Mouse (Mus musculus) Patski (cell line): Measurements from ENCODE around the gene 1810062G17Rik. TPM values are rescaled to one million over a fixed set of nuclear protein-coding genes. Genes with fewer than 3 reads are reported as not detected.

Source experiments
- ATAC-seq: fragments of 100-300 bp; one replicate; pipeline ENCODE4 v1.8.0; 2021
- CTCF ChIA-PET: fragments of 350-600 bp; sonication (Branson Sonifier 250); formaldehyde crosslinking; loops from one replicate; lab custom pipeline; 2022; ENCODE audit warnings: inconsistent platforms; lab: Charles Lee
- POLR2A ChIA-PET: fragments of 350-600 bp; sonication (Branson Sonifier 250); formaldehyde crosslinking; loops from one replicate; lab custom pipeline; 2022; ENCODE audit warnings: antibody characterized with exemption, inconsistent platforms; lab: Charles Lee
- DNase-seq: peaks from one replicate; pipeline ENCODE4 v3.0.0-alpha.2; 2011; ENCODE audit warnings: low read depth, low spot score
- H3K27me3 ChIP-seq: fragments of 371-371 bp; one replicate; pipeline ENCODE4 v1.5.1; 2021
- CTCF ChIP-seq: fragments of 100-300 bp; IDR thresholded peaks from one replicate; pipeline ENCODE4 v1.5.1; 2021
- in situ Hi-C: fragments of 300-500 bp; cut with MboI; formaldehyde crosslinking; loops from 3 replicates; pipeline ENCODE4 v1.11.1; 2018; ENCODE audit warnings: low pct_unique_long_range_greater_than_20kb, mixed read lengths
- polyA plus RNA-seq: library from polyadenylated mRNA; unstranded; gene quantifications from one replicate; pipeline ENCODE4 v1.2.3, GENCODE M21; 2021

Gene 1810062G17Rik
- polyA plus RNA-seq, 1 experiment from 2014 or later = 1.2 TPM

DNA sequence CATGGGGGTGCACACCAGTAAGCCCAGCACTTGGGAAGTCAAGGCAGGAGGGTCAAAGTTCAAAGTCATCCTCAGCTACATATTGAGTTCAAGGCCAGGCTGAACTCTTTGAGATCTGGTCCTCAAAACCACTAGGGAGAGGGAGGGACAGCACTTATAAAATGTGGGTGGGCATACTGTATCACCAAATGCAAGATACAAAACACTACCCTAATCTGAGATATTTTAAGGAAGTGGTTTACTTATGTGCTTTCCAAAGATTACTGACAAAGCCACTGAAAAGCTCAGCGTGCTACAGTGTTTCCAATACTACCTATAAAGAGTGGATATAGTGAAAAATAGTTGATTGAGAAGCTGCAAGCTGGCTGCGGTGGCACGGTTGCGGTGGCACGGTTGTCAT, 2.5 kb upstream of the 1810062G17Rik start:
- no peaks in the 10 kb centered on the region for H3K27me3 ChIP-seq
- ChIA-PET CTCF (interaction anchor here (0.7 to 8.3 kb wide), 3 partner anchors 13 to 24 kb away, joined by 3 to 100 read pairs (median 8); no protein-coding TSS in a partner anchor), POLR2A (interaction anchor here (0.6 to 4.7 kb wide), 5 partner anchors 11 to 175 kb away, joined by 3 to 32 read pairs (median 6); no protein-coding TSS in a partner anchor)
- TF ChIP-seq CTCF = no peak
- DNase-seq (no peak), ATAC-seq (no peak)
- in situ Hi-C loops = loop anchor here (25.0 kb wide), 1 partner anchor 1964 kb away; no protein-coding TSS in a partner anchor

DNA sequence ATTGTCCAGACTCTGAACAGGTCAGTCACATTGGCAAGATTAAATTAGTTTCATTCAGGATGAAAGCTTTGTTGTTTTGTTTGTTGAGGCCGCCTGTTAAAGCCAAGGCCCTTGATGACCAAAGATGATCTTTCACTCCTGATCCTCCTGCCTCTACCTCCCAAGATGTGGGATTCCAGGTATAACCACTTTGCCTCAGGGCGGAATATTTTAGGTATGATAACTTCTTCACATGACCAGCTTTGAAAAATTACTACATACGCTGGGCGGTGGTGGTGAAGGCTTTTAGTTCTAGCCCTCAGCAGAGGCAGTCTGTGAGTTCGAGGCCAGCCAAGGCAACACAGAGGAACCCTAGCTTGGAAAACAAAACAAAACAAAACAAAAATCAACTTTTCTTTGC, 1.3 kb upstream of the 1810062G17Rik start:
- in situ Hi-C loops = loop anchor here (25.0 kb wide), 1 partner anchor 1963 kb away; no protein-coding TSS in a partner anchor
- H3K27me3 ChIP-seq = no peaks in the 10 kb centered on the region
- DNase-seq (no peak), ATAC-seq (no peak)
- no peak for TF ChIP-seq CTCF
- ChIA-PET POLR2A (interaction anchor here (0.6 to 4.7 kb wide), 5 partner anchors 9 to 28 kb away, joined by 3 to 32 read pairs (median 5); no protein-coding TSS in a partner anchor), CTCF (interaction anchor here (0.8 to 8.3 kb wide), 5 partner anchors 8 to 25 kb away, joined by 3 to 100 read pairs (median 6); no protein-coding TSS in a partner anchor)

DNA sequence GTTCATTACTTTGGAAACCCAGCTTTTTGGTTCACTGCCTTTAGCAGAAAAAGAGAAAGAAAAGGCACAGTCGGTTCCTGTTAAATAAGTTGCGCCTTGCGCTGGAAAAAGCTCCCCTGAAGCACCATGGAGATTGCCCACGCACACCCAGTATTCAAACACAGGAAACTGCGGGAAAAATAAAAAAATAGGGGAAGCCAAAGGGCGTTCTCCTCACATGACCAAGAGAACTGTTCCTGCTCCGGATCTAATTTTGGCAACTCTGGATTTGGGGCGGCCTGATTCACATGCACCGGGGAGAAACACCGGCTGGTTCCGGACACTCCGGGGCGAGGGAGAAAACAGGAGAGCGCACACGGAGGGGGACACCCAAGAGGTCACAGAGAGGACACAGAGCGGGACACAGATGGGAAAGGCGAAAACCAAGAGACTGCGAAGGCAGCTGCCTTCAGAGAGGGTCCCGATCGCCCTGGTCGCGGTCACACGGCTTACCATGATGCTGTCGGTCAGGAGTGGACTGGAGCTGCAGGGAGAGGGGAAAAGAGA, 726 bp upstream of the 1810062G17Rik start:
- in situ Hi-C loops = loop anchor here (25.0 kb wide), 1 partner anchor 1962 kb away; no protein-coding TSS in a partner anchor
- no peak for TF ChIP-seq CTCF
- DNase-seq (no peak), ATAC-seq (peak; percentile 7)
- H3K27me3 ChIP-seq = no peaks in the 10 kb centered on the region
- ChIA-PET CTCF (interaction anchor here (0.8 to 8.3 kb wide), 5 partner anchors 8 to 26 kb away, joined by 3 to 100 read pairs (median 6); no protein-coding TSS in a partner anchor), POLR2A (interaction anchor here (0.6 to 4.7 kb wide), 6 partner anchors 10 to 33 kb away, joined by 3 to 32 read pairs (median 4); no protein-coding TSS in a partner anchor)

DNA sequence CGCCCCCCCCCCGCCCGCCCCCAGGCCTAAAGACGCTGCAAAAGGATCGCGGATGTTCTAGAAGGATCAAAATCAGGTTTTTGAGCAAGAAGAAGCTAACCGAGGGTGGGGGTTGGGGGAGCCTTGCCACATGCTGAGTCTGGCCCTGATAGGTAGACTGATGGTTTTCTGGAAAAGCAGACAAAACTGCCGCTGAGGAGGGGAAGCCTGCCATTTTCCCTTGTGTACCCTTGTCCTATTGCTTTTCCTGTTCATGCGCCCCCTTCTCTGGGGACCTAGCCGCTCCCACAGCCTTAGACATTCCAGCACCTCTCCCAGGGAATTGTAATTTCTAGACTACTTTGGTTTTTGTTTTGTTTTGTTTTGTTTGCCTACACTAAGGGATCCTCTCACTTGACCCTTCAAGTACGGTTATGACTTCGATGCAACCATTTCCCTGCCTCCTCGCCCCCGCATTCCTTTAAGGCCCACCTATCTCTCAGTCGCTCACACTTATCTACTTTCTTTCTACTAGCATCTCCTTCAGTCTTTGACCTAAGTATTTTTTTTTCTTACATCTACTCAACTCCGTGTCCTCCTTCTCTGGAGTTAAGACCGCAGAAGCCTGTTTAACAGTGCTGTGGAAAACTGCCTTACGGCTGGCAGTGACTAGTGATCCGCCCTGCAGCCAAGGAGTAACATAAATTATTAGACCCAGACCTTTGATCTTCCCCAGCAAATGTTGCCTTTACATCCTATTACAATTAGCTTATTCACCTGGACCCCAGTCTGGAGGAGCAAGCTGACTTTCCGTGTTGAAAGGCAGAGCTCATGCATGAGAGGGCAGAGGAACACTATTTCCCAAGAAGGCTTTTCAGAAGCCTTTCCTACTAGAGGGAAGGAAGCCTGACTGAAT, 771 bp downstream of the 1810062G17Rik start:
- H3K27me3 ChIP-seq = no peaks in the 10 kb centered on the region
- ATAC-seq = no peak
- TF ChIP-seq CTCF = no peak
- DNase-seq = no peak
- in situ Hi-C loops = no loop called here
- ChIA-PET POLR2A (interaction anchor here (0.8 to 4.7 kb wide), 6 partner anchors 11 to 1257 kb away, joined by 3 to 32 read pairs (median 4); no protein-coding TSS in a partner anchor), CTCF (interaction anchor here (1.0 to 8.3 kb wide), 8 partner anchors 9 to 30 kb away, joined by 3 to 100 read pairs (median 4); no protein-coding TSS in a partner anchor)

DNA sequence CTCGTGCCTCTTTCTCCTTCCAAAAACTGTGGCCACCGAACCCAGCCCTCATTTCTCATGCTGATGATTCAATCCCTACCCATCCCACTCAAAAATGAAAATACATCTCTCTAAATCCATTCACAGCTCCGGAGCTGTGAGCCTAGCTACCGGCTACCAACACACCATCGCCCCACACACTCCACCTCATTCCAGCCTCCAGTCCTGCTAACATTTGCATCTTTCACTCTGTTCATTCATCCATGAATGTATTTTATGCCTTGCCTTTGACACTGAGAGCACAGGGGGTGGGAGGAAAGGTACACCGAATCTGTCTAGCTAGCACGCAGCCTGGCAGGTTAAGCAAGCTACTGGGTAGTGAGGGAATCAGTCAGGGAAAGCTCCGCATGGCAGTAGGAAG, 3.0 kb downstream of the 1810062G17Rik start:
- POLR2A ChIA-PET = no interaction called here
- ATAC-seq = no peak
- no peak for TF ChIP-seq CTCF
- no peak for DNase-seq
- H3K27me3 ChIP-seq = no peaks in the 10 kb centered on the region
- CTCF ChIA-PET = interaction anchor here (2.1 to 8.3 kb wide), 2 partner anchors 16 to 18 kb away, joined by 6 to 100 read pairs; no protein-coding TSS in a partner anchor
- in situ Hi-C loops = no loop called here

DNA sequence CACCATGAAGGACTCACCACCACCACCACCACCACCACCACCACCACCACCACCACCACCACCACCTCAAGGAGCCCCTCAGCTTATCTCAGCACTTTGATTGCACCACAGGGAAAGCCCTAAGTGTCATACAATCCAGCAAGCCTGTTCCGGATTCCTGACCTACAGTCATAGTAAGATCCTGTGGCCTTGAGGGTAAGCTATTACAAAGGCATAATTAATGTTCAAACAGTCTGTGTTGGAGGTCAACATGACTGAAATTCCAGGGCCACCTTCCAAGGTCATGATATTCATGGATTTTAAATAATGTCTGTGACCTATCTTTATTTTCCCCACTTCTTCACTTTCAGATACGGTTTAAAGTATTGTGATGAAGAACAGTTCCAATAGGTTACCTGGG, 4.7 kb downstream of the 1810062G17Rik start:
- H3K27me3 ChIP-seq = no peaks in the 10 kb centered on the region
- in situ Hi-C loops = no loop called here
- no peak for ATAC-seq
- TF ChIP-seq CTCF = no peak
- CTCF ChIA-PET = interaction anchor here (0.9 to 8.5 kb wide), 4 partner anchors 10 to 34 kb away, joined by 3 to 115 read pairs (median 4); no protein-coding TSS in a partner anchor
- POLR2A ChIA-PET = interaction anchor here (1.1 to 1.4 kb wide), 2 partner anchors 9 to 32 kb away, joined by 3 read pairs; no protein-coding TSS in a partner anchor
- DNase-seq = no peak

DNA sequence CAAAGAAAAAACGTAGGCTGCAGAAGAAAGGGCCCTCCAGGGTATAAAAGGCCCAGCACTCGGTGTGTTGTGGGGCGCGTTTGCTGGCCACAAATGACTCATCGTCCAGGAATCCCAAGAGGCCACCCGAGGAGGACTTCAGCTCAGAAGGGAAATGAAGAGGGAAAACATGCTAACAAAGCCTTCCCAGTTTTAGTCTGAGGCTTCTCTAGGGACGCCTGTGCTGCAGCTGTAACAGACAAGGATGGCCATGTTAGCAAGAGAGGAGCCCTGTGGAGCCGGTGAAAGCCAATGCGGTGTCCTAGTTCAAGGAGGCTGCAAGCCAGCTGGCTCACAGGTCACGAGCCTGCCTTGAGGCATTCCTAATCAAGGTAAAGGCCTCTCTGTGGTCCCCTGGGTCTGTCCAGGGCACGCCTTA, 6.0 kb downstream of the 1810062G17Rik start:
- POLR2A ChIA-PET = no interaction called here

DNA sequence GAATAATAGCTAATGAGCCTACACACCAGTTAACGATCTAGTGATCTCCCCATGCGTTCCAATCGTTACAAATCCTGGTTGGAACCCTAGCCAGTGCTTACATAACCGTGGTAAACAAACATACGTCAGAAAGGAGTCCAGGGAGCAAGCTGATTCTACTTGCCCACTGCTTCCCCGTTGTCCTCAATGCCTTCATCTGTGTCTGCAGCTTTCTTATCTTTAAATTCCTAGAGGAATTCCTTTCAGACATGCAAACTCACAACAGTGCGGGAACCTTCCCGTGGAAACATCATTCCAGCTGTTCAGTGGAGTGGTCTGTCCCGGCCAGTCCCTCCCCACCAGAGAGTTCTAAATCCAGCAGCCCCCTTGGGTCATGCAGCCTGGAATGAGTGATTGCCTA, 7.2 kb downstream of the 1810062G17Rik start:
- TF ChIP-seq CTCF = no peak
- H3K27me3 ChIP-seq = no peaks in the 10 kb centered on the region
- no peak for ATAC-seq
- in situ Hi-C loops = no loop called here
- CTCF ChIA-PET = interaction anchor here (0.9 to 8.5 kb wide), 7 partner anchors 8 to 37 kb away, joined by 3 to 115 read pairs (median 6); no protein-coding TSS in a partner anchor
- POLR2A ChIA-PET = no interaction called here
- DNase-seq = no peak

More for the DNA sequence above, 6.0 kb downstream of the 1810062G17Rik start:
- DNase-seq = peak; percentile 89
- H3K27me3 ChIP-seq = no peaks in the 10 kb centered on the region
- peak; percentile 97 for ATAC-seq
- TF ChIP-seq CTCF = no peak
- in situ Hi-C loops = no loop called here
- CTCF ChIA-PET = interaction anchor here (0.7 to 8.5 kb wide), 5 partner anchors 9 to 35 kb away, joined by 3 to 115 read pairs (median 5); no protein-coding TSS in a partner anchor

DNA sequence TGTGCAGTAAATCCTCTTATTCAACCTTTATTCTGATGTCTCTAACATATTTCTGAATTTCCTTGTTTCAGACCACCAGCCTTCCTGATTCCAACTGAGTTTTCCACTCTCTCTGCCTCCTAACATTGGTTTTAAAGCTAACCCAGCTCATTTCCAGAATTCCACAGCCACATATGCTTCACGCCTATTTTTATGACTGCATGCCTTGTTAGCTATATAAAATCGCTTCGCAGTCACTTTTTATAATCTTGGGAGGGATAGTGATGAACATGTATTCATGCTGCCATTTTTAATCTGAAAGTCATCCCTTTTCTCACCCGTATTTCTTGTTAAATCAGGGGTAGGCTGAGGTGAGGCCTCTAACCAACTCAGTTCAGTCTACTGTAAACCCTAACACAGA, 8.6 kb downstream of the 1810062G17Rik start:
- no peak for TF ChIP-seq CTCF
- no peak for DNase-seq
- in situ Hi-C loops = no loop called here
- ATAC-seq = no peak
- H3K27me3 ChIP-seq = no peaks in the 10 kb centered on the region
- ChIA-PET CTCF (interaction anchor here (1.5 to 8.5 kb wide), 4 partner anchors 10 to 38 kb away, joined by 3 to 115 read pairs (median 6); no protein-coding TSS in a partner anchor), POLR2A (interaction anchor here (1.1 to 1.2 kb wide), 2 partner anchors 11 to 24 kb away, joined by 3 to 7 read pairs; no protein-coding TSS in a partner anchor)
